Mouse (Mus musculus) layer of hippocampus, postnatal 25 days (tissue): ENCODE measurements at regions not wholly inside any gene's neighbourhood (a gene's known extent, or its start where the extent isn't known, plus 50 kb on each side); places are given as distances from the start of the nearest gene placed in this dataset.

ENCODE experiments used
- DNase-seq, 2 experiments: peaks; one replicate each; pipeline ENCODE4 v3.0.0; 2022; ENCODE audit warnings: mixed read lengths in 2 of 2, low spot score in 1 of 2; ENCODE audit errors: extremely low spot score in 1 of 2

DNA sequence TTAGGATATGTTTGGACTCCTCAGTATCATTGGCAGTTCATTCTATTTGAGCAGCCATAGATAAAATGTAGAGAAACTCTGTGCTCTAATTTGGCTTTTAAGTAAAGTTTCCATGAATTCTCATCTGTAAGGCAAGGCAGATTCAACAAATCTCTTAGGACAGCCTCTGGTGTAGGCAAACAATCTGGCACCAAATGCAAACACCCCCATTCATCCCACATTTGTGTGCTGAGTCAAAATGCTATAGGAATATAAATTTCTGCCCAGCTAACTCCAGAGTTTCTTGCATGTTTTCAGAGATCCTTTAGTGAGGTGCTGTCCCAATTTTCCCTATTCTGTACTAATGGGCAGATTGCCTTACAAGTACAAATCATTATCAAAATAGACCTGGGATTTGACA is 695.7 kb upstream of the Kif18a start:
- no peak for DNase-seq

DNA sequence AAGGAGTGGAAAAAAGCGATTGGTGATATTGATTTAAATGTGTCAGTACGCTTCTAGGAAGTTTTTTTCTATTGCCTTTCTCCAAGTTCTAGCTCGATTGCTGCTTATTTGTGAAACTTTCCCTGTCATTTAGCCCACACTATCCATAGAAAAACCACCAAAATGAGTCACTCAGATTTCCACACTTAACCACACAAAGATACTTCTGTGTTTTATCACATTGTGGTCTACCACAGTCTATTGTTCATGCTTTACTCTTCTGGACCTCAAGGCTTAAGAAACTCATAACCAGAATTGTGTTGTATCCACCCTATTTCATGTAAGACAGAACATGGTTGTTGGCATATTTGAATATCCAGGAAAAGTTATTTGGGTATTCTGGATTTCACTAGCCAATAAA is 687.0 kb upstream of the Kif18a start:
- DNase-seq: no peak

DNA sequence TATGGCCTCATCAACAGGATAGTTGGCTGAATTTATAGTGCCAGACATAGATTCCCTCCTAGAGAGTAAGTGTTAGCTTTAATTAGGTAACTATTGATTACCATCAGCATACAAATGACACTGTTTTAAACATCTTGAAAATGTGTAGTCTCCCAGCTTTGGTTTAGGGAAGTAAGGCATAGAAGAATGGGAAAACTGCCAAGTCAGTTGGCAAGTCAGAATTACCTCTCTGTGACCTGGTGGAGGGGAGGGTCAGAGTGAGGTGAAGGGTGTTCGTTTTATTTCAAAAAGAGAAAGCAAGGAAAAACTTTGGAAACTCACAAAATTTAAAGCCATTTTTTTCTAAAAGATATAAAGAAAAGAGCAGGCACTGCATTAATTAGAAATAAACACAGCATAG is 680.2 kb upstream of the Kif18a start:
- no peak for DNase-seq

DNA sequence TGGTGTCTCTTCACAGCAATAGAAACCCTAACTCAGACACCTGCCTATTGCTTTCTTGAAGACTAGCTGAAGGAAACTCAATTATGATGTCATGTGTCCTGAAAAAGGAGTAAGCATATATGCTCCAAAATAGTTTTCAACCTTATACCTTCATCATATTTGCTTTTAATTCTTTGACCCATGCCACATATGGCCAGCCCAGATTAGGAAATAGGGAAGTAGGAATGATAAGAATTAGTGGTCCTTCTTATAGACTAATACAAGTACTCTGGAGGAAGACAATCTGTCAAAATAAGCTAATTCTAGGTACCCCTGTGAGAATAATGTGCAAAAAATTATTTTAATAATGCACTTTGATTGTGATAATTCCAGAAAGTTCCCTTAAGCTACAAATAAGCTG is 661.0 kb upstream of the Kif18a start:
- DNase-seq: no peak

DNA sequence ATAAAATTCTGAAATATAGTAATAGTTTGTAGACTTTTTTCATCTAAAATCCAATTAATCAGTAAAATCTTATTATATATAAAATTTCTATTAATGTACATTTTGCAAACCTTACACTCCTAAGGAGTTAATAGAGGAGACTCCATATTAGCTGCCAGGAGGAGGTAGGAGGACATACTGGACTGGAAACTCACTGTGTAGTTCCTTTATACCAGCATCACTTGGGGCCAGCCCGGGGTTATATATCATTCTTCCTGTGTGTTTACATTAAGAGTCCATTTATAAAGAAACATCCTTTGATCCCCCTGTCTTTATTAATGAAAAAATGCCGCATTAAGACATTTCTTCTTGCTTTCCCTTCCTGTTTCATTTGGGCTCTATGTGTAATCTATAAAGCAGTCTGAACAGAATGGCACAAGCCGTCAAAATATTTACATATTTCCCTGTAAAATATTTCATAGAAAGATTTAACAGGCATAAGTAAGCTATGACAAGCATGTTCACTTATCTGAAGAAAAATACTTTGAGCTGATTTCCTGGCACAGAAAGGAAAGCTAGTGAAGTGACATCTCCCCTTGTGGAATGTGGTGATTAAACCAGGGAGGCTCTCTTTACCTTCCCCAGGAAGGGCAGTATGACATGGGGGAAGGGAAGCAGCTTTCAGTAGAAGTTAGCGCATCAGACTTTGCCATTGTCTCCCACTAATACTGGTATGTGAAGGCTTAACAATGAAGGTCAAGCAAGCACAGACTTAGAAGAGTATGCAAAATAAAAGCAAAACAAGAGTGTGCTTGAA is 658.0 kb upstream of the Kif18a start:
- DNase-seq: no peak

DNA sequence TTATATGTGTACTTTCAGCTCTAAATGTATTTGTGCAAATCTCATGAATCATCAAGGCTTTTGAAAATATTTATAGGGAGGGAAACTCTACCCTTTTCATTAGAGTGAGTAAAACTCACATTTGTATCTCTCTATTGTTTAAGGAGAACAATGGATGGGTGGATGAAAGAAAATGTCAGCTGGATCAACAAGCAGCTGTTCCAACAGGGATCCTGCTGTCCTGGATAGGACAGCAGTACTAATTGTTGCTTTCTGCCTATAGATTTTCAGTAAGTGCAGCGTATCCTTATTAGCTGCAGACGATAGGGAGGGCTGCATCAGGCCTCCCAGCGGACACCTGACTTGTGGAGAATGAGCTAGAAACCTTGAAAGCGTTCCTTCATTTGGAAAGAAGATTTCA is 644.9 kb upstream of the Kif18a start:
- DNase-seq: no peak

DNA sequence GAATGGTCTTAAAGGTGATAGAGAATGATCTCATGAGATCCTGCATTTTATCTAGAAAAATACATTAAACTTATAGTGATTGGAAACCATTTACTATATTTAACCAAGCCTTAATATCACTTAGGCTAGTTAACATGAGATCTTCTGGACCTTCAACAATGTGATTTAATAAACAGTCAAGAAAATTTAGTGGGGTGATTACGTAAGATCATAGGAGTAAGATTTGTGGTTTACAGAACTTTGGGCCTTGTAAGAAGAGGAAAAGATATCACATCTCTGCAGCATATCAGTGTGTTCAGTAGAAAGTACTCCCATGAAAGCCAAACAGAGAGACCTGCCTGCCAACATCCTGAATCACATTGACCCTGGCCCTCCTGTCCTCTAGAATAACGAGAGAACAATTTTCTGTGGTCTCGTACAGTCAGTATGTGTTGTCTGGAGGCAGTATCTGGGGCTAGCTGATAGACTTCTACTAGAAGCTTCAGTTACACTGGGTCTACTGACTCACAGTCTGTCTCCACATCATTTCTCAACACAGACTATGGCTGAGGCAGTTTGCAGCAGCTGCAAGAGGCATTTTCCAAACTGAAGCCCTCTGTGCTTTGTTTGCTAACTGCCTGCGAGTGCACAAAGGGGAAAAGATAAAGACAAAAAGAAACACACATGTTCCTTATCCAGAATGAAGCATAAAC is 619.7 kb upstream of the Kif18a start:
- no peak for DNase-seq

DNA sequence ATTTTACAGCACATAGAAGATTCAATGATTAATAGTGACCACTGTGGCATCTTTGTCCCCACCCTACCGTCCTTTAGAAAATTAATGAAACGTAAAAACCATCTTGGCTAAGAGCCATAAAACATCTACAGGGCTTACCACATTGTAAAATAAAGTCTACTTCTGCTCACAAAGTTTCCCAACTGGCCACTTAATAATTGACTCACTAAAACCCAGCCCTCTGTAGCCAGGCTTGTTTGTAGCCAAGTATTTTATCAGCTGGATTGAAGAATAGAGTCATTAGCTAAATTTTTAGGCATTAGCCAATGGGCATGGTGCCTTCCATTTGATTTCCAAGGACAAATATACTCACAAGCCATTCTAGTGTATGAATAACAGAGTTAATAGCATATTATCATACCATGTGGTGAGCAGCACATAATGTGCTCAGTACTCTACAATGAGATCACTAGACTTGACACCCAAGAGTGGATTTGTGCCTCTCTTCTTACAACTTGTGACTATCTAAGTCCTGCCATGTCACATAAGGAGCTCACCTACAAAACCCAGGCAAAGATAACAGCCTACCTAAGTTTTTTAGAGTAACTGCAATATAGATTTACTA is 602.7 kb upstream of the Kif18a start:
- no peak for DNase-seq

DNA sequence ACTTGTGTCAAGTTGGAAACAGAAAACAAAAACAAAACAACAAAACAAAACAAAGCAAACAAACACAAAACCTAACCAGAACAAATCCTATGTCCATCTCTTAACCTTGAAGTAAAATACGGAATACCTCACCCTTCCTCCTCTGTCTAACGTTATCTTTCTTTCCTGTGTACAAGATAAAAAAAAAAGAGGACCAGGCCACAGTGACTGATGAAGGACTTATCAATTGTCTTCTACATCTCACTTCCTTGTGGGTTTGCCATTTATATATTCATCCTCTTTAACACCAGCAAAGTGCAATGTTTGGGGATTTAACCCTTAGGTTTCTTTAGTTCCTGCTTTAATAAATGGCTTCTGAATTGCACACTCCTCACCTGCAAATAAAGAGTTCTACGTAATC is 599.0 kb upstream of the Kif18a start:
- DNase-seq: no peak

DNA sequence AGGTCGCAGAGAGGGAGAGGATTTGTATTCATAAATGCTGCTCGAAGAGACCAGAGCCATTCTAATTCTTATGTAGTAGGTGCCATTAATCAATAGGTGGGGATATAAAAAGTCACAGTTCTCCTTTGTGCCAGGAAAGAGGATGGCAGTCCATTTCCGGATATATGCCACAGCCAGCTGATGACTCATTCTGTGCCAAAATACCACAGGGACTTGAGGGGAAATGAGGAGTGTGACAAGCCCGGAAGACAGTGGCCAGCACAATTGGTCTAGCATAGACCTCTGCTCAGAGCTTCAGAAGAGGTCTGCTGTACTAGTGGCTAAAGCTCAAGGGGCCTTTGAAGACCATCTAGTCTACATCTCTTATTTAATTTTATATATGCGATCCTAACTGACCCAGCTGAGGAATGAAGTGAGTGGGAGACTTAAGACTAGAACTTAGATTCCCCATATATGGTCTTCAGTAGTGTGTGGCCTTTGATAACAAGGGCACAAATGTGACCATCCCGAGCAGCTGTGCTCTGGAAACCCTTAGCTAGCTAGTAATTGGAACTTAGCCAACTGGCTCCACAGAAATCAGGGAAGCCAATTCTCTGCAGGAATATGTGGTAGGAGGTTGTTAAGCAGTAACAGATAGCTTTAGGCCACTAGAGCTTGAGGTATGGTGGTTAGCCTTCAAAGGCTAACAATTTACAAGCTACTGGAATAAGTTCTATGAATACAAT is 594.4 kb upstream of the Kif18a start:
- no peak for DNase-seq

DNA sequence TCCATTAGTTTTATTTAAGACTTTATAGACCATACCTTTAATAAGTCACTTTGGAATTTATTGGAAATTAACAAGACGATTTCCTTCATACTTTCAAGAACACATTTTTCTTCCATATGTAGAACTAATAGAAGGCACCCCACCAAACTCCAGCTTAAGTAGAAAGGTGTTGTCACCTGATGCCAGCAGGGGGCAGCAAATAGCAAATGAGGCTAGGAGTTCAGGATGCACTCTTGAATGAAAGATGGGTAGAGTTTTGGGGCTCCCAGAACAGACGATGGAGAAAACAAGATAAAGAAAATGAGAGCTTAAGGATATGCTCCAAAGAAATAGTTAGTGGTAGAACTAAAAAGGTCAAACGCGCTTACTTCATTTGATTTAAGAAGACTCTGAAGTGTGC is 590.4 kb upstream of the Kif18a start:
- peak; percentile 45 to 82 for DNase-seq

DNA sequence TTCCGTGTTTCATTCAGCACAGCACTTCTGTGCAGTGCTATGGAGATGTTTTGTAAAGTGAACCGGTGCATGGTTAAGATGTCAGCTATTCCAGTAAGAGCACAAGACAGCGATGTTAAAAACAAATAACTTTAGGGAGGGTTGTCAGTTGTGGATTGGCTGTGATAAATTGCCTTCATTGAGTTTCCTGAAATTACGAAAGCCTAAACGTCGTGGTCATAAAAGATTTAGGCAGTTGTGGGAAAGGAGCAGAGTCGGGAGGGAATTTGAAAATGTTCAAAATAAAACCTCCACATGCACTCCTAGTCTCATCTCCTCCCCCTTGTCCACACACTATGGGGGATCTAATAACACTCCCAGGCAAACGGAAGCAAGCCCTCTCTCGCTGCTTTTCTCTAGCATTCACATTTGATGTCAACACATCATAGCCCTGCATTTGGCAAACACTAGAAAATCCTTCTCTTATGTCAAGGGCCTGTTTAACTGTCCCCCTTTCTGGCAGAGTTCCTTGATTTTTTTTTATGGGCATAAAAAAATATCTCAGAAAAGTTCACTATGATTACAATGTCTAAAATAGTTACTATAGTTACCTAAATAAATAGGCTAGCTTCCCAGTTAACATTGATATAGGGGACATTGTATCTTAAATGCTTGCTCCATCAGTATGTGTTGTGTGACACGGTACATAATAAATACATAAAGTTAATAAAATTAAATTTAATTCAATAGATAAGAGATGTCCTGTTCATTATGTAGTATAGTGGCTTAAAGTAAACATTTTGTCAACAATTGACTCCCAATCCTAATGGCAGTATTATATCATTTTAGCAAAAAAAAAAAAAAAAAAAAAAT is 589.2 kb upstream of the Kif18a start:
- no peak for DNase-seq

DNA sequence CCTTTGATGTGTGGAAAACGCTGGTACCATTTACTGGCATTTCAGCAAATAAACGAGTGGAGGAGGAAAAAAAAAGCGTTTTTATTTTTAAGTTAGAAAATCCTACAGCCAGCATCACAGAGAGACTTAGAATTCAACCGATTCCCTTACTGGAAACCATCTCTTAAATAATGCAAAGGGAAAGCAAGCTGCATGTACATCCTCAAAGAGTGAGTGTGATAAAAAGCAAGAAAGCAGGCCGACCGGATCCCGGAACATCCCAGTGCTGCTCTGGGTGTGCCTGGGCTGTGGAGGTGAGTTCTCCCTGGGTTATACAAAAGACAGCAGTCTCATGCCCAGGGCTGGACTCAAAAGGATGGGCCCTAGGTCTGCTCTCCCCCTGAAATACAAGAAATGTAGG is 579.2 kb upstream of the Kif18a start:
- DNase-seq: no peak

DNA sequence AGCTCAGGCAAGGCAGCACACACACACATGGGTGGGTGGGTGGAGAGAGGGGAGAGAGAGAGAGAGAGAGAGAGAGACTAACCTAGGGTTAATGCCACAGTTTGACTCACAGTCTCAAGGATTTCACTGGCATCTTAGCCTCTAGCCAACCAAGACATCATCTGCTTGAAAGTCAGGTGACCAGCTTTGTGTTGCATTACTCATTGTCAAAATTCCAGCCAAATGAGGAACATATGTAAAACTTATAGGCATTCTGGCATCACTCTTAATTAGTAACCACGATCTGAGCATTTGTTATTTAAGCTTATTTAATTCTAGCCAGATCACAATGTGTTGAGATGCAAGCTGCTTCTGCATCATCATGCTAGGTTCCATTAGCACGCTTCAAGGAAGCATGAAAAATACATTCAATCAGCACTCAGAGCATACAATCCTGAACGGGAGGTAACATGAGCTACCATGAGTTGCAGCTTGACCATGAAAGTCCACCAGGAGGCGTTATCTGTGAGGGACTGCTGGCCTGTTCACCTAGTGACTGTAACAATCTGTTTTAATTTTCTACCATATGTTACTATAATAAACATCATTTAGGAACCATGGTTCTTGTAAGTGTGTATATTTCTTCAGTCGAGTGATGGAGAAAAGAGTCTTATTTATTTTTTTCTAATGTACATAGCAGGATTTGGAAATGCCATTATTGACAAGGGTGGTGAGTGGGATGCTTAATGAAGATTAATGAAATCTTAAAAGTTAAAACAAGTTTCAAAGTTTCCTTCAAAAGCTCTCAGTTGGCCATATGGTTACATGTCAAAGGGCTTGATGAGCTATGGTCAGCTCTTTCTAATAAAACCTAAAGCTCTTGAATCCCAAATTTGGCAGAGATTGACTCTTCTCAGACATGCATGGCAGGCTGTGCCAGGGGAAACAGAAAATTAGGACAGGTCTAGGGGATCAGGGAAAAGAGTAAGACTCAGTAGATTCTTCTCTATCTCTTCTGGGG is 572.4 kb upstream of the Kif18a start:
- no peak for DNase-seq

DNA sequence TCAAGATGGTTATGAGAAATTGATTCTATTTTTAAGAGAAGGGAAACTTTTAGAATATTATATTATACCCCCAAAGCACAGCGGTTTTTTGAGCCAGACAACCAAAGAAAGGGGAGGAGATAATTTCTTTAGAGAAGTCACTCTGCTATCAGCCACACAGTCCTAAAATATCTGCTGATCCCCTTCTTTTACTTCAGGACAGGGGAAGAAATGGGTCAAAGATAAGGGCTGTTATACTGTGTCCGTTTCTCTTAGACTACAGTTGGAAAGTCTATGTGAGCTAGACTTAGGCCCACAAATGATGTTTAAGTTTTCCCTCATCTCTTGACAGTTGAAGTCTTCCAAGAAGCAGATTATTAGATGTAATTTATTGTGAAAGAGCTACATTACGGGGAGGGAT is 538.5 kb upstream of the Kif18a start:
- no peak for DNase-seq

DNA sequence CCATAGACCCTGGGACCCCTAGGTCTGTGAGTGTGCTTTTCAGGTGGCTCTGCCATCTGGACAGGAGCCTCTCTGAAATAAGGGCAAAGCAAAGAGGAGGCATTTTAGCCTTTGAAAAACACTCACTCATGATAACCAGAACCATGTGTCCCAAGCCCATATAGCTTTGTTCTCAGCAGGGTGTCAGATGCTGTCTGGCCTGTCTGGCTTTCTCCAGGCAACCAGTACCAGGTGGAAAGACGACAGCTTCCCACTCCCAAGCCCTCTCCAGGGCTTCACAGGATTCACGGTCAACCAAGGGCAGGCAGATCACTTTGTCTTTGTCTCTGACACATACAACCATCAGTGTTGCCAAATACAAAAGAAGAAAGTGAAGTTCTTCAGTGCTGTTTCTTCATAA is 537.0 kb upstream of the Kif18a start:
- no peak for DNase-seq

DNA sequence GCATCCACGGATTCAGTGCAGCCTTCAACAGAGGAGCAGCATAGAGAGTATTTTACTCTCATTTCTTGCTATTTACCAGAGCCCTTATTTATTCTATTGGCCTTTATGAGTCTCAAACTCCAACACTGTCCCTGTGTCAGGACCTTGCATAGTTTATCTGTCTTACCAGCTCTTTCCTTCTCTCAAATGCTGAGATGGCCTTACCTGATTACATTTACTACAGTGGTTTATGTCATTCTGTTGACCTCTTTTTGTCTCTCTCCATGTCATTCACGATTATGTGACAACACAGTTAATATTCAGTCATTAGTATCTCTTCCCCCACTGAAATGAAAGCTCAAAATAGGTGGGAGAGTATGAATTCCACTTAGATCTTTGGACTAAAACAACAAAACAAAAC is 535.7 kb upstream of the Kif18a start:
- DNase-seq: no peak

DNA sequence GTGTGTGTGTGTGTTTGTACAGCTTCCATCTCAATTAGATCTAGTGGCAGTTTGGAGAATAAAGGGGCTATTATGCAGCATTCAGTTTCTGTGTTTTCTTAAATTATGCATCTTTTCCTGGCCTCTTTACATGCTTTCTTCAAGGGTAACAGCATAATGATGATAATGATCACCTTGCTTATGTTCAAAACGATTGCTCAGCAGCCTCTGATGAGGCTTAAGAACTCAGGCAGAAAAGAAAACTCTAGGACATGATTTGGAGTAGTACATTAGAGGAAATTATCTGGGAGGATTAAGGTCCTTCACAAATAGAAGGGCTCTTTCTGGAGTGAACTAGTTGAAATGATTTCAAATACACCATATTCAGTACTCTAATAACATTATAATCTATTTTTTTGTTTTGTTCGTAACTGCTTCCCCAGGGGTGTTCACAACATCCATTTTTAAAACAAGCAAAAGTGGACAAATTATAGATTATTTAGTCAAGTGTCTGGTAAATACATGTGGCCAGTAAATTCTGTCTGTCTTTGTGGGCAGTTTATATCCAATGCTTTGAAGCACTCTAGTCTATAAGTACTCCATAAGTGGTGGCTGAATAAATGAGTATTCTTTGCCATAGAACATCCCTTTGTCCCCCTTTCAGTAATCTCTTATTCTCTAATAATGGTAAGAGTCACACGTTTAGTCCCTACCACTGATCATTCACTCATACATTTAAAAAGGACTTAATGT is 526.9 kb upstream of the Kif18a start:
- DNase-seq: no peak
